Mouse (Mus musculus): ENCODE results near the gene Nfix.

GRCm38 (mm10) chr8:84752734-84753582 lies 47.2 kb downstream of the Nfix start:
- TF ChIP-seq ZNF384 (IDR thresholded peaks at IDR 0.05; ENCODE audit: low read depth, low read length) = no peak
- TF ChIP-seq CHD2 (IDR thresholded peaks at IDR 0.05; ENCODE audit: low read depth, low read length) = no peak
- no peak for TF ChIP-seq ZC3H11A (IDR thresholded peaks at IDR 0.05; ENCODE audit: borderline replicate concordance, low read depth, low read length)

All from ES-E14 (cell line).